Mouse (Mus musculus): ENCODE results near the gene Asb2. TPM values are rescaled to one million over a fixed set of nuclear protein-coding genes. Genes with fewer than 3 reads are reported as not detected.

Asb2 gene
- polyA plus RNA-seq, 1 experiment, result 2.7 TPM

DNA sequence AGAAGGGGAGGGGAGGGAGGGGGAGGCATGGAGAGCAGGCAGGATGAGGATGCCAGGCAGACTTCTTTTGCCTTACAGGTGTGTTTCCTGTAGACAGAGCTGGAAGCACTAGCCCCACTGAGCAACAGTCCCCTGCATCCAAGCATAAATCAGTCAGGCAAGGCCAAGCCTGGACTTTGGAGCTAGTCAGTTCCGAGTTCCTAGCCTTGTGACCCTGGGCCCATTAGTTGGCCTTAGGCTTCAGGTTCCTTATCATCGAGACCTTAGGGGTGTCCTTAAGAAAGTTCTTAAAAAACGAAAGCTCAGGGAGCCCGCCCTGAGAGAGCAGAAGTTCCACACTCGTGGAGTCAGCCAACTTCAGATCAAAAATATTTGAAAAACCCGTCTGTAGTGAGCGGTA is 10.9 kb downstream of the Asb2 start:
- WGBS, result 90% methylated on average over 7 of the region's 7 CpGs
- H3K27me3 ChIP-seq (ENCODE audit: control insufficient read depth, insufficient read depth, low read length), result no peaks in the 10 kb centered on the region
- H3K4me3 ChIP-seq (replicated peaks; ENCODE audit: insufficient read depth, low read depth, low read length), result no peak overlapping the region
- no peak overlapping the region for H3K27ac ChIP-seq (ENCODE audit: insufficient read depth, low read length)
- no peaks in the 10 kb centered on the region for H3K4me1 ChIP-seq (ENCODE audit: control insufficient read depth, insufficient read depth, low read length)
- DNase-seq, result no peak
- TF ChIP-seq CTCF (IDR thresholded peaks at IDR 0.05; ENCODE audit: borderline replicate concordance, insufficient read depth, low read depth, low read length) (no peak), POLR2A (IDR thresholded peaks at IDR 0.05; ENCODE audit: borderline replicate concordance, insufficient read depth, low read length) (no peak)

DNA sequence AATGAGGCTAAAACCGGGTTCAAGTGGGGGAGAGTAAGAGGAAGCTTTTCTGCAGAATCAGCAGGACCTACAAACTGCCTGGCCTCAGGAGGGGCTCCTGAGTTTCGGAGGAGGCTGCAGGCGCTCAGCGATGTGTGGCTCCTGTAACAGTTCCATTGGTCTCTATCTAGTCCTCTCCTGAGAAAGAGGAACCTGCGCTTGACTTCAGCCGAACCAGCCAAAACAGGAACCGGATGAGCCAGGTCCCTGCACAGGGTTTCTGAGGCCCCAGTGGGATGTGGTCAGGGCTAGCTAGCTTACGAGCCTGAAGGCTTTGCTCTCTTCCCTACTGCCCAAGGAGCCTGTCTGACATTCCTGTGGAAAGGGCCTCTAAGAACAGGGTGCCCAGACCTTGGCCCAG is 12.3 kb downstream of the Asb2 start:
- WGBS, result 86% methylated on average over 8 of the region's 8 CpGs
- H3K27ac ChIP-seq (ENCODE audit: insufficient read depth, low read length), result no peak overlapping the region

DNA sequence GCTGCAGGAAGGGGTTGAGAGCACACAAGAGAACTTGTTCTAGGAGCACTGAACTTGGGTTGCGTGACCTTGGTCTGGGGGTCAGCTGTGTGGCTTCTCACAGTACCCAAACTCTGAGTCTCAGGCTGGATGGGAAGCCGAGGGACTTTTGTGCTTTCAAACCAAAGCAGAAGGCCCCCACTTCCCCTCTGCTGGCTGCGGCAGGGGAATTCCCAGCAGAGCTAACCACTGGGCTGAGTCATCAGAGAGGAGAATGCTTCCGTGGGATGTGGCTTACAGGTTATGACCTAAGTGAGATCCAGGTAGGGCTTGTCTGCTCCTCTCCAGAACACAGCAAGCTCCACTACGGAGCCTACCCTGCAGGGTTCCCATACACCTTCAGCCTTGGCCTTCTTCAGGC is 14.6 kb downstream of the Asb2 start:
- WGBS, result 90% methylated on average over 5 of the region's 5 CpGs
- TF ChIP-seq POLR2A (IDR thresholded peaks at IDR 0.05; ENCODE audit: borderline replicate concordance, insufficient read depth, low read length) (no peak), CTCF (IDR thresholded peaks at IDR 0.05; ENCODE audit: borderline replicate concordance, insufficient read depth, low read depth, low read length) (no peak)

More for the DNA sequence above, 12.3 kb downstream of the Asb2 start:
- Histone ChIP-seq H3K4me1 (ENCODE audit: control insufficient read depth, insufficient read depth, low read length) (no peaks in the 10 kb centered on the region), H3K4me3 (replicated peaks; ENCODE audit: insufficient read depth, low read depth, low read length) (no peak overlapping the region), H3K27me3 (ENCODE audit: control insufficient read depth, insufficient read depth, low read length) (no peaks in the 10 kb centered on the region)
- DNase-seq, result no peak
- TF ChIP-seq POLR2A (IDR thresholded peaks at IDR 0.05; ENCODE audit: borderline replicate concordance, insufficient read depth, low read length) (no peak), CTCF (IDR thresholded peaks at IDR 0.05; ENCODE audit: borderline replicate concordance, insufficient read depth, low read depth, low read length) (no peak)

DNA sequence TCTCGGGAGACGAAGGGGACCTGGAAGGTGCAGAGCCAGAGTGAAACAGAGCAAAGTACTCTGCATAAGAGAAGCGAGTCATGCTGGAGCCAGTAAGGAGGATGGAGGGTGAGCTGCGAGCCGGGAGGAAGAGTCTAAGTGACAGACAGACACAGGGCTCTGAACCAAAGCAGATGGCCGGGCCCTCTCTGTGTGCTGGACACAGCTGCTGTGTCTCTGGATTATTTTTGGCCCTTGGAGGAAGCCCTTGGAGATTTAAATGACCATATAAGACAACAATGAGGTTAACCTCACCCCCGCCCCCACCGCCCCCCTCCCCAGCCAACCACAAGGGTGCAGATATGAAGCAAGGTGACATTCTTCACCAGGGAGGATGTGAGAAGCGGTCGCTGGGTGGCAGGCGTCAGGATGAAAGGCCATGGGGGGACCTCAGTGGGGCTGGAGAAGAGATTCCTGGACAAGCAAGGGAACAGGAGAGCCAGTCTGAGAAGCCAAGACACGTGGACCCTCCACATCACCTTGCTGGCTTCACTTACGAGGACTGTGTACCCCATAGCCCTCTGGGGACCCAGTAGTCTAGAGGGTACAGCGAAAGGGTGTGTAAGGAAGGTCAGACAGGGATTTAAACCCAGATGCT is 17.5 kb downstream of the Asb2 start:
- H3K27ac ChIP-seq (ENCODE audit: insufficient read depth, low read length), result no peak overlapping the region
- TF ChIP-seq CTCF (IDR thresholded peaks at IDR 0.05; ENCODE audit: borderline replicate concordance, insufficient read depth, low read depth, low read length) (no peak), POLR2A (IDR thresholded peaks at IDR 0.05; ENCODE audit: borderline replicate concordance, insufficient read depth, low read length) (no peak)
- no peak for DNase-seq
- no peaks in the 10 kb centered on the region for H3K27me3 ChIP-seq (ENCODE audit: control insufficient read depth, insufficient read depth, low read length)
- no peak overlapping the region for H3K4me3 ChIP-seq (replicated peaks; ENCODE audit: insufficient read depth, low read depth, low read length)
- peaks cover 3% of the 10 kb centered on the region; the same call in 1 of the 2 replicates for H3K4me1 ChIP-seq (ENCODE audit: control insufficient read depth, insufficient read depth, low read length)
- WGBS, result 44% methylated on average over 14 of the region's 14 CpGs

More for the DNA sequence above, 14.6 kb downstream of the Asb2 start:
- Histone ChIP-seq H3K4me3 (replicated peaks; ENCODE audit: insufficient read depth, low read depth, low read length) (no peak overlapping the region), H3K27ac (ENCODE audit: insufficient read depth, low read length) (no peak overlapping the region), H3K4me1 (ENCODE audit: control insufficient read depth, insufficient read depth, low read length) (peaks cover 3% of the 10 kb centered on the region; the same call in 1 of the 2 replicates), H3K27me3 (ENCODE audit: control insufficient read depth, insufficient read depth, low read length) (no peaks in the 10 kb centered on the region)
- no peak for DNase-seq

DNA sequence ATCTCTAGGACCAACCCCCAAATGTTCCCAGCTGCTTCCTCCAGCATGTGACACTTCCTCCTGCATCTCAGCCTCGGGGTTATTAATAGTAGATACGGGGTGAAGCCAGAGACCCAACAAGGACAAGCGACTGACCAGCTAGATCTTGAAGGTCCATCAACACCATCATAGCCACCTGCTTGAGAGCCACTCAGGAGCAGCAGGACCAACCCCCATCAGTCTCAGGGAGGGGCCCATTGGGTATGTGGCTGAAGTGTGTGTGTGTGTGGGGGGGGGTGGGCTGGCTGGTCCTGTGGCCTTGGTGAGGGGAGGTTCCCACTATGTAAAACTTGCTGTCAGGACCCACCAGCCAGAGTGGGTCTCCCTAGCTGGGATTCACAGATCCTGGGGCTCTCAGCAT is 19.0 kb downstream of the Asb2 start:
- Histone ChIP-seq H3K27me3 (ENCODE audit: control insufficient read depth, insufficient read depth, low read length) (no peaks in the 10 kb centered on the region), H3K4me1 (ENCODE audit: control insufficient read depth, insufficient read depth, low read length) (peaks cover 3% of the 10 kb centered on the region; the same call in 1 of the 2 replicates), H3K27ac (ENCODE audit: insufficient read depth, low read length) (no peak overlapping the region), H3K4me3 (replicated peaks; ENCODE audit: insufficient read depth, low read depth, low read length) (no peak overlapping the region)
- 81% methylated on average over 3 of the region's 3 CpGs for WGBS
- DNase-seq, result no peak
- no peak for TF ChIP-seq CTCF (IDR thresholded peaks at IDR 0.05; ENCODE audit: borderline replicate concordance, insufficient read depth, low read depth, low read length)
- no peak for TF ChIP-seq POLR2A (IDR thresholded peaks at IDR 0.05; ENCODE audit: borderline replicate concordance, insufficient read depth, low read length)

DNA sequence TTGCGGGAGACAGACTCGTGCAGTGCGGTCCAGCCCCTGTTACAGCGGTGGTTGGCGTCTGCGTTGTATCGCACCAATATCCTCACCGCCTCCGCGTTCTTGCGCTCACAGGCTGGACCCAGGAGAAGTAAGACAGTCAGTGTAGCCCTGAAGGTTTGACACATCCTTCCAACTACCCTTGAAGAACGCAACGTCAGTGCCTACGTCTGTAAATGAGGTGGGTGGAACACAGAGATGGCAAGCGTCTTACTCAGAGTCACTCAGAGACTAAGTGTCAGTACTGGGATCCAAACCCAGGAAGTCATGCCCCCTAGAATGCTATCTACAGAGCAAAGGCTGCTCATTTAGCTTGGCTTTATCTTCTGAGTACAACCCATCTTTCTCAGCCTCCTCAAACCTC is 22.4 kb downstream of the Asb2 start:
- Histone ChIP-seq H3K27ac (ENCODE audit: insufficient read depth, low read length) (no peak overlapping the region), H3K4me1 (ENCODE audit: control insufficient read depth, insufficient read depth, low read length) (peaks cover 3% of the 10 kb centered on the region; the same call in 1 of the 2 replicates), H3K4me3 (replicated peaks; ENCODE audit: insufficient read depth, low read depth, low read length) (no peak overlapping the region), H3K27me3 (ENCODE audit: control insufficient read depth, insufficient read depth, low read length) (no peaks in the 10 kb centered on the region)
- no peak for DNase-seq
- WGBS, result 95% methylated on average over 15 of the region's 15 CpGs
- TF ChIP-seq CTCF (IDR thresholded peaks at IDR 0.05; ENCODE audit: borderline replicate concordance, insufficient read depth, low read depth, low read length) (no peak), POLR2A (IDR thresholded peaks at IDR 0.05; ENCODE audit: borderline replicate concordance, insufficient read depth, low read length) (no peak)

DNA sequence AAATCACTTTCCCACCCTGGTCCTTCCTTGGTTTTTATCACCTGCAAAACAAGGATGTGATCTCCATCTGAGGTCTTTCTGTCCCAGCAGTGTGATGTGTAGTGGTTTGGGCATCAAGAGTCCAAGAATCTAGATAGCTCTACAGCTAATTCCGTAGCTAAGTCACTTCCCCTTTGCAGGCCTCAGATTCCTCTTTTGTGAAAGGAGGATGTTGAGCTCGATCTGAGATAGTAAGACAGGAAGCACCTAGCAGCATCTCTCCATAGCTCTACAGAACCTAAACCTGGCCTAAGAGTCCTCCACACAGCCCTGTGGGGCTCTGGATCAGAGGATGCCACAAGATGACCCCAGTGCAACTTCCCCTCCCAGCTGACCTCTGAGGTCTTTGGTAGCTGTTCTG is 22.9 kb downstream of the Asb2 start:
- H3K4me1 ChIP-seq (ENCODE audit: control insufficient read depth, insufficient read depth, low read length), result peaks cover 2% of the 10 kb centered on the region; the same call in 1 of the 2 replicates
- no peak overlapping the region for H3K4me3 ChIP-seq (replicated peaks; ENCODE audit: insufficient read depth, low read depth, low read length)
- no peak for TF ChIP-seq CTCF (IDR thresholded peaks at IDR 0.05; ENCODE audit: borderline replicate concordance, insufficient read depth, low read depth, low read length)
- no peak for TF ChIP-seq POLR2A (IDR thresholded peaks at IDR 0.05; ENCODE audit: borderline replicate concordance, insufficient read depth, low read length)
- no peaks in the 10 kb centered on the region for H3K27me3 ChIP-seq (ENCODE audit: control insufficient read depth, insufficient read depth, low read length)
- no peak for DNase-seq
- 86% methylated on average over 2 of the region's 2 CpGs for WGBS
- H3K27ac ChIP-seq (ENCODE audit: insufficient read depth, low read length), result no peak overlapping the region

DNA sequence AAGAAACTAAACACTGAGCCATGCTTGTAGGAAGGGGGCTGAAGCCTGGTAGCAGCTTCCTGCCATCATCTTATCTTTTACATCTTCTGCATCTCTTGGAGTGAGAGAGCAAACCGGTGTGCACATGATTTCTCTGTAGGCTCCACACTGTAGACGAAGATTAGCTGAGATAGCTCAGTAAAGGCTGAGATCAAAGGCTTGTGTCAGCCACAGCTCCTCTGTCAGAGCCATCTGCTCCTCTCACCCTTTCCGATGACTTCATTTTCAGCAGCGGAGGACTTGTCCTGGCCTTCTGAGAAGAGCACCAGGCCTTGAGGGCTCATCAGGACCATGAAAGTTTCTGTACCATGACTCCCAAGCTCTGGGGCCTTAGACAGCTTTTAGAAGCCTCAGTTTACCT is 24.3 kb downstream of the Asb2 start:
- DNase-seq, result no peak
- Histone ChIP-seq H3K4me3 (replicated peaks; ENCODE audit: insufficient read depth, low read depth, low read length) (no peak overlapping the region), H3K4me1 (ENCODE audit: control insufficient read depth, insufficient read depth, low read length) (no peaks in the 10 kb centered on the region), H3K27ac (ENCODE audit: insufficient read depth, low read length) (no peak overlapping the region), H3K27me3 (ENCODE audit: control insufficient read depth, insufficient read depth, low read length) (no peaks in the 10 kb centered on the region)
- 44% methylated on average over 4 of the region's 4 CpGs for WGBS
- TF ChIP-seq CTCF (IDR thresholded peaks at IDR 0.05; ENCODE audit: borderline replicate concordance, insufficient read depth, low read depth, low read length), result no peak
- no peak for TF ChIP-seq POLR2A (IDR thresholded peaks at IDR 0.05; ENCODE audit: borderline replicate concordance, insufficient read depth, low read length)

Data from cerebellum, adult 2 months (tissue).